ENCODE assay signal across 29 mouse cellular contexts in genomic region chr6:145215826-145216225, GRCm38 (mm10). TPM values are rescaled to one million over a fixed set of nuclear protein-coding genes. Genes with fewer than 3 reads are reported as not detected.
"Had no signal": no experiment of that assay in that cellular context is flagged by ENCODE, and none has a peak within 500 bp of the region (broad histone marks: within the 10 kb centered on the region; RNA-seq: fewer than 3 reads in every experiment).

No protein-coding gene starts in this region.

- H3K4me2 ChIP-seq: embryonic facial prominence, embryonic 12.5 days; embryonic facial prominence, embryonic 13.5 days; embryonic facial prominence, embryonic 15.5 days; forebrain, embryonic 12.5 days; forebrain, embryonic 13.5 days; forebrain, embryonic 15.5 days had no signal

- DNase-seq: cerebellum, adult 8-10 months; cerebellum, adult 9-10 months; cerebellum, adult 9-11 months; cerebellum, postnatal 10 days; cerebellum, postnatal 14 days; cerebellum, postnatal 25 days; cerebellum, postnatal 36 days; embryo, embryonic 11 days; forebrain, postnatal 0 days; gastrocnemius, adult 2 months; gastrocnemius, postnatal 10 days; gastrocnemius, postnatal 14 days; gastrocnemius, postnatal 25 days; gastrocnemius, postnatal 36 days; heart, adult 11 months; heart, adult 18-20 months; heart, adult 2 months had no signal

- H3K27me3 ChIP-seq: embryonic facial prominence, embryonic 12.5 days; embryonic facial prominence, embryonic 13.5 days; embryonic facial prominence, embryonic 15.5 days; forebrain, embryonic 12.5 days; forebrain, embryonic 13.5 days; forebrain, embryonic 15.5 days had no signal

- H3K27ac ChIP-seq: embryonic facial prominence, embryonic 10.5 days; embryonic facial prominence, embryonic 12.5 days; embryonic facial prominence, embryonic 13.5 days; embryonic facial prominence, embryonic 15.5 days; forebrain, embryonic 10.5 days; forebrain, embryonic 12.5 days; forebrain, embryonic 13.5 days; forebrain, embryonic 15.5 days; gastrocnemius, adult 2 months; heart, adult 2 months had no signal

- ATAC-seq: forebrain, embryonic 13.5 days; forebrain, embryonic 14.5 days; forebrain, embryonic 15.5 days; forebrain, embryonic 16.5 days; forebrain, postnatal 0 days had no signal

- H3K4me3 ChIP-seq: embryonic facial prominence, embryonic 10.5 days; embryonic facial prominence, embryonic 12.5 days; embryonic facial prominence, embryonic 13.5 days; embryonic facial prominence, embryonic 15.5 days; erythroblast, embryonic 14.5 days; forebrain, embryonic 10.5 days; forebrain, embryonic 12.5 days; forebrain, embryonic 13.5 days; forebrain, embryonic 15.5 days; gastrocnemius, adult 2 months; heart, adult 2 months had no signal

- H3K9me3 ChIP-seq: embryonic facial prominence, embryonic 10.5 days; embryonic facial prominence, embryonic 12.5 days; embryonic facial prominence, embryonic 13.5 days; embryonic facial prominence, embryonic 15.5 days; forebrain, embryonic 10.5 days; forebrain, embryonic 12.5 days; forebrain, embryonic 13.5 days; forebrain, embryonic 15.5 days had no signal

- H3K9ac ChIP-seq: embryonic facial prominence, embryonic 12.5 days; embryonic facial prominence, embryonic 13.5 days; embryonic facial prominence, embryonic 15.5 days; forebrain, embryonic 12.5 days; forebrain, embryonic 13.5 days; forebrain, embryonic 15.5 days; forebrain, postnatal 0 days had no signal

RNA-seq across cellular contexts. Expression of gene Casc1, which starts 5.0 kb away (rescaled TPM):
- total RNA-seq: granulocyte monocyte progenitor cell, adult 5-6 weeks had no signal
- polyA plus RNA-seq: erythroblast, embryonic 14.5 days had no signal
